Mouse (Mus musculus) regulatory T cell (primary cell): ENCODE measurements at regions not wholly inside any gene's neighbourhood (a gene's known extent, or its start where the extent isn't known, plus 50 kb on each side); places are given as distances from the start of the nearest gene placed in this dataset.

Source experiments
- in situ Hi-C: fragments of 300-600 bp; cut with MboI, MseI; formaldehyde crosslinking; loops from one replicate; pipeline ENCODE4 v1.15.1; 2025; ENCODE audit warnings: high pct_unique_total_duplicates

DNA sequence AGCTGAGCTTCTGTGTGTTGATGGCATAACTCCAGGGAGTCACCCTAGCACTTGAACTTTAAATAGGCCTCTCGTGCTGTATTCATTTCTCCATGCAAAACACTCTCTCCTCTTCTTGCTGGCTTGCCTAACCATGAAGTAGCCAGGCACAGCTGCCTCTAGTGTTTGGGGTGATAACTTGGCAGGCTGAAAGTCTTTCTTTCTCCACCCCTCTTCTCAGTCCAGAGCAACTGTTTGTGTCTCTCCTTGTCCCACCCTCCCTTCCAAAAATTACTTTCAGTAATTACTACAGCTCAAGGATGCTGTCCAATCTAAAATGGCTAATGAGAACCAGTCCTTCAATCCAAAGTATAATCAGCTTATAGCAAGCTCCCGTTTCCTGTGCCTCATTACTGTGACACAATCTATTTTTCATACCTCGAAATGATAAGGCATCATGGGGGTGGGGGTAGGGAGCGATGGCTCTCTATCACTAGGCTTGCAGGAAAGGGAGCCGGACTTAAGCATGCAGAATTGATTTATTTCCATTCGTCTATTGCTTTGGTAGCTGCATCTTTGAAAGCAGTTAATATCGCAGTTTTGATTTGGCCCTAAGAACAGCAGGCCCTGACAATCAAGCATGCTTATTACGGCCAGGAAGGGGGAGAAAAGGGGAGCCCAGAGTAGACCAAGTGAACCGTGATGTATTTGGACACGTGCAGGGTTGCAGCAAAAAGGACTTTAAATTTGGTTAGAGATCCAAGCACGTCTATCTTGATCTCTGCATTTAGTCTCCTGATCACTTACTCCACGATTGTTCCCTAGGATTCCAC is 943.8 kb downstream of the Slc4a3 start:
- in situ Hi-C loops: loop anchor here (5.0 kb wide), 1 partner anchor 53 kb away; no protein-coding TSS in a partner anchor

- in situ Hi-C loops: no loop called here
Measured at GRCm38 (mm10) chr1:76490719-76491118, 944.7 kb downstream of the Slc4a3 start.

GRCm38 (mm10) chr1:76491187-76491586 is 945.1 kb downstream of the Slc4a3 start:
- in situ Hi-C loops: no loop called here

DNA sequence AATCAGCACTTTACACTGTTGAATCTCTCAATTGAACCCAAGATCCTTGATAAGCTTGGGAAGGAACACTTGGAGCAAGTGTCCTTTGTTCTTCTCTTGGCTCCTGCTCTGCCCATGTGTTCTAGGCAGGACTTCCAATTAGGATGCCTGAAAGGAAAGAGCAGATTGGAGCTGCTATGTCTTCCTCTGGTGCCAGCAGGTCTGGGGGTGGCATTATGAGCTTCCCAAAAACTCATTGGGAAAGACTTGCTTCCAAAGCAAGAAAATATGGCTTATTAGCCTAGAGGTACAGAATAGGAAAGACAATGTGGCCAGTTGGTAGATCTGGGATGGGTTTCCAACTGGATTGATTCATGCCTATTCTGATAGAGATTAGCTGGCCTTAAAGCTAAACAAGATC is 959.1 kb downstream of the Slc4a3 start:
- in situ Hi-C loops: no loop called here

GRCm38 (mm10) chr1:76508821-76509220 is 962.8 kb downstream of the Slc4a3 start:
- in situ Hi-C loops: no loop called here

DNA sequence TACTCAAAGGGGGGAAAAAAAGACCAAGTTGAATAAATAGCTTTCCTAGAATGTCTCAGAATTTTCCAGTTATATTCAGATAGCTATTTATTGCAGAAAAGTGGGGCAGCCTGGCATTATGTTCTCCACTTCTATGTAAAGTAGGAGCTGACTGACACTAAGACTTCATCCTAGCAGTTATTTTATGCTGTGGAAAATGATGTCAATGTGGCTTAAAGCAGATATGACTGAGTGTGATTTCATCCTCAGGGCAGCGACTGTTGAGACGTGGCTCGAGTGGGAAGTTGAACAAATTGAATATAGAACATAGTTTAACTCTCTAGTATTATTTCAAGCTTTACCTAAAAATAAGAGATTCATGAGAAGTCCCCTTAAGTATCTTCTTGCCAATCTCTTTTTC is 963.4 kb downstream of the Slc4a3 start:
- in situ Hi-C loops: no loop called here

- in situ Hi-C loops: no loop called here
Measured at GRCm38 (mm10) chr1:76512156-76512555, 966.1 kb downstream of the Slc4a3 start.

DNA sequence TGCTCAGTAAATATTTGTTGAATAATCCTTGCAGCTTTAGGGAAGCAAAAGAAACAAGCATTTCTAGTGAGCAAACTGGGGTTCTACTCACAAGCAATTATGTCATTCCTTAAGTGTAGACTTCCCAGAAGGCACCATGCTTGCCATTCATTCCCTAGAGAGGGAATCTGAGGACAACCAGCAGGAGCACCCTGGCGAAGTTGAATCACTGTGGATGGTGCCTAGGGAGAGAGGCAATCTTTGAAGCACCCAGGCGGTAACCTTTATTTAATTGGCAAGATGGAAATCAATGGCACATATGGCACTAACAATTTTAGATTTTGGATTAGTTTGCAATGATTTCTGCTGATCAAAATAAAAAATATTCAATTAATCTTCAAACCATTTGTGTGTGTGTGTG is 967.4 kb downstream of the Slc4a3 start:
- in situ Hi-C loops: no loop called here

DNA sequence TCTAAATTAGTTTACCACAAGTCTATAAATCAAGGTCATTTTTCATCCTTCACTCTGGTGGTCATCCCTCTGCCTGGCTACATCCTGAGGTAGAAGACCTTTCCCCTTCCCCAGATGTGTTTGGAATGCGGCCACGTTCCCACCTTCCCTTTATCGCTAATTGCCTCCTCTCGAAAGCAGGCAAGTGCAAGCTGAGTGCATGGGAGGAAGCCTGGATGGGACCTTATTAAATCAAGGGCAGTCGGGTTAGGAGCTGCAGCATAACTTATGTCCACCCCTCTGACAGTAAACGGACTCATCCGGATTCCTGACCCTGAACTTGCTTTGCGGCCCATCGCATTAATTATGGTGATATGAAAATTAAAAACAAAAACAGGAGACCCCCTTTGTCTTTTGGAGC is 983.5 kb downstream of the Slc4a3 start:
- in situ Hi-C loops: no loop called here

GRCm38 (mm10) chr1:76530342-76530741 is 984.3 kb downstream of the Slc4a3 start:
- in situ Hi-C loops: loop anchor here (10.0 kb wide), 1 partner anchor 894 kb away; no protein-coding TSS in a partner anchor

- in situ Hi-C loops: loop anchor here (10.0 kb wide), 1 partner anchor 889 kb away; no protein-coding TSS in a partner anchor
Measured at GRCm38 (mm10) chr1:76535522-76535956, 979.3 kb downstream of the Epha4 start.

GRCm38 (mm10) chr1:76540529-76540928 is 974.4 kb downstream of the Epha4 start:
- in situ Hi-C loops: no loop called here

DNA sequence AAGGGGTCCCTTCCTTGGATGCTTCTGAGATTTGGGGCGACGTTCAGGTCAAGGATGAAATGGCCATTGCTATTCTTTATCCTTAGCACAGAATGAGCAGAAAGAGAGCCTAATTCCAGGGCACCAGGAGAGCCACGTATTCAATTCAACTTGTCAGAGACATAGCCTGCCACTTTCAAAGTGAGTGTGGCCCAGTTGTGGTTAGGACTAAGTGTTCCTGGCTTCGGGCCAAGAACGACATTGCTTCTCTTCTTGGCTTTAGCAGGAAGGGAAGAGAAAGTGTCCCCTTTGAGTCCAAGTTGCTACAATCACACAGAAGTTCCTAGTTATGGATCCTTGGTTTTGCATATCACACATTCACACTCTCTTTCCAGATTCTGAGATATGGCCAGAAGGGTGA is 964.0 kb downstream of the Epha4 start:
- in situ Hi-C loops: no loop called here

GRCm38 (mm10) chr1:76559441-76559840 is 955.4 kb downstream of the Epha4 start:
- in situ Hi-C loops: no loop called here

DNA sequence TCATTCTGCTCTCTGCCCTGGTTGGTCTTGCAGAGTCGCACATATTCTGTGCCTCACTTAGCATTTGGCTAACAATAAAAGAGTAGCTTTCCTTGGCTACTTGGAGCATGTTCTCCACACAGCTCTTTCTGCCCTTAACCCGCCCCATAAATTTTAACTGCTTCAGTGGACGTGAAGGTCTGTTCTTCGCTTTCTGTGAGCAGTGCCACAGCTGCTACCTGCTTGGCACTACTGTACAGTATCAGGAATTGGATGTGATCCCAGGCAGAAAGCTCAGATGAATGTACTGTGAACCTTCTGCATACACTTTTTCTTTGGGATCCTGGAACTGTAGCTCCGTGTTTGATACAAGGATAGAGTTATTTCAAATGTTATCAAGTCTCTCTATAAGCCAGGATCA is 939.4 kb downstream of the Epha4 start:
- in situ Hi-C loops: no loop called here

DNA sequence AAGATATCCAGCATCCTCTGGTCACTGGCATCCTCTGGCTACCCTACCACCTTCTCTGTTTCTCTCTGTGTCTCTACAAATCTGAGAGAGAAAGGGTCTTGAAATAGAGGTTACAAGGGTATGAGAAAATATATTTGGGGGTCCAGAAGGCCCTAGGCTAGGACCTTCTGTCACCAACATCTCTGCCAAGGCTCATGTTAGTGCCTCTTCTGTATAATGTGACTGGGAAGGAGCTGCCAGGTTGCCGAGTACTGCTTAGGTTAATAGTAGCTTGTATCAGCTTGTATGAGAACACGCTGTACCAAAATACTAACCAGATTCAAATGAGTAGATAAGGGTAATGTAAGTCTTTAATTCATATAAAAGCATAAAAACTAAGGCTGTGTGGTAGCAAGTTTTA is 929.0 kb downstream of the Epha4 start:
- in situ Hi-C loops: no loop called here

DNA sequence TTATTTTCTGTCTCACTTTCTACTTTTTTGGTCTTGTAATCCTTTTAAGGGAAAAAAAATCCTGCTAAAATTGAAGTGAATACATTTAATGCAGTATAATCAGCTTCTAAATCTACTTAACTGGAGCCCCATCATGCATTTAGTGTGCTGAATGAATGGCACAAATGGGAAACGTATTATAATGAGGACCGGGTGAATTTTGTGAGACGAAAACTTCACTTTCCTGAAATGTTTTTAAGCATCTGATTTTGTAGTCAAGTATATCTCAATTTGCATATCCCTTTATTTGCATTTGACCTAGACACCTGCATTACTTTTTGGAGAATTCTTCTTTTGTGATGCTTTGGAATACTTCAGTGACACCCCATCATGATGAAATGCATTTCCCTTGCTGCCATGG is 889.1 kb downstream of the Epha4 start:
- in situ Hi-C loops: no loop called here

DNA sequence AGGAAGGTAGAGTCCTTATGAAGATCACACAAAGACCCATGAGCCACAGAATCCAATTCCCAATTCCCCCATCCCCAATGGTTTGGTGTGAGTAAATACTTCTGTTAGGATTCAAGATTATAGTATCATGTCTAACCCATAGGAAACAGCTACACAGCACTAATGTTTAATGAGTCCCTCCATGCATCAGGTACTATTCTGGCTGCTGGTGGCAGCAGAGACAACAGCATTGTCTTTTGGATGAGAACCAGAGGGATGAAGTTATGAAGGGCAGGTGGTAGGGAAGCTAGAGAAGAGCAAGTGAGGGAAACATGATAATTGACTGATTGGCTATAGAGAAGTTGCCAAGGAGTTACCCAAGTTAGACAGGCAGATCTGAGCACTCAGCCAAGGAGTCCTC is 885.0 kb downstream of the Epha4 start:
- in situ Hi-C loops: no loop called here

- in situ Hi-C loops: no loop called here
Measured at GRCm38 (mm10) chr1:76634071-76634470, 880.8 kb downstream of the Epha4 start.

DNA sequence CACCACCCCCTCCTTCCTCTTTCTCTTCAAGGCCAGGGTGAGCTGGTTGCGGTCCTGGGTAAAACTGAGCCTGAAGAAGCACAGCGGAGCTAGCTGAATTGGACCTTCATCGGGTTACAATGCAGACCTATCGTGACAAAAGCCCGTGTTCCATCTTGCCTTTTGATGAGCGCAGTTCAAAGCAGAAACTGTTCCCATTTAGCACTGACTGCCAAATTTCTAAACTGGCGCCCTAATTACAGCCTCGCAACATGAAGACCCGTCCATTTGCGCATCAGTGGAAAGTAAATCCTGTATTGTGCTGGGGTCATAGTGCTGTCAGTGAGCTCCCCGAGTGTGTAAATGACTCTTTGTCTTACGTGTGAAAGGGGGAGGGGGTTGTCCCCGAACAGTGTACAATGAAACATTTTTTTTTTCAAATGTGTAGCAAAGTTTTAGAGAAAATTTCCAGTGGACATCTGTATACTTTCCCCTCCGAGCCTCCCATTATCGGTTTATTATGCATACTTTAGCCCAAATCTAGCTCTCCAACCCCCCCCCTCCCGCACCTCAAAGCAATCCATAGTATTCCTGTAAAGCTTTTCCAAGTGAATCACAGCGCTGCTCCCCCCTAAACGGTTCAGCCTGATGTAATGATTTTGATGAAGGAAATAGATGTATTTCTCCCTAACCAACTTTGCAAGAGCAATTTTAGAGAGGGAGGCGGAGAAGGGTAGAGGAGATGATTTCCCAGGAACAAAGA is 877.4 kb downstream of the Epha4 start:
- in situ Hi-C loops: no loop called here

- in situ Hi-C loops: no loop called here
Measured at GRCm38 (mm10) chr1:76638010-76638400, 876.9 kb downstream of the Epha4 start.

DNA sequence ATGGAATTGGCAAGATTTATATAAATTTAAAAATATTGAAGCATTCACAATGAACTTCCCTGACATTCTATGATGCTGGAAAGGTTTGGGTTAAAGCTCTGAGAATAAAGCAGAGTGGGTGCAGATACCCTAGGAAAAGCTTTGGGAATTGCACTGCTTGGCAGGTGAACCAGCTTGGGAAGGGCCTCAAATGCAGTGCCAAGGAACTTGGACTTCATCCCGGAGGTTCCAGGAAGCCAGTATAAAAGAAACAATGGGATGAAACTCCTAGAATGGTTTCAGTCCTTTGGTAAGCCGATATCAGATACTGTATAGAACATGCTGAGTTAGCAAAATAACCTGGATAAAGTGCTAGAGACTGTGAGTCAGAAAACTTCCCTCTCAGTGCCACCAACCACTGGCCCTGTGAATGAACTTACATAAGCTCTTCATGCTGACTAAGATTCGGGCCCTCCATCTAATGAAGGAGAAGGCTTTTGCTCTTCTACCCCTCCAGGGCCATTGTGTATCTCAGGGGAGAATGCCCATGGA is 873.6 kb downstream of the Epha4 start:
- in situ Hi-C loops: no loop called here

DNA sequence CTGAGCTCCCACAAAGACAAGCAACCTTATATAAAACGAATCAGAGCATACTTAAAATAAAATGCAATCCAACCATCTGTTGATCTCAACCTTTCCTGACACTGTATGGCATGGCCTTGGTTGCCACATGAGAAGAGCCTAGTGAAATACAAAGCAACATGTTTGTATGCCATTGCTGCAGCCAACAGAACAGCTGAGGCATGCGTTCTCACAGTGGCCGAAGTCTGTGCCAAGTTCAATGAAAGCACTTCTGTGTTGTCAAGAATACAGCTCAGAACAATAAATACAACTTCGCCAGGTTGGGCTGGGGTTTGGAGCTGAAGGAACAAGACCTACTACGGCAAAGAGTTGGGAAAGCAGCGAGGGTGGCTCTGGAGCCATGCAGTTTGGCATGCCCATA is 872.2 kb downstream of the Epha4 start:
- in situ Hi-C loops: no loop called here
